Mouse (Mus musculus) G1E-ER4 (cell line): Measurements from ENCODE around the gene Lingo2. TPM values are rescaled to one million over a fixed set of nuclear protein-coding genes. Genes with fewer than 3 reads are reported as not detected.

Source experiments
- GATA1 ChIP-seq: IDR thresholded peaks from one replicate; pipeline ENCODE4 v1.8.0; 2012; ENCODE audit warnings: low read length, inconsistent platforms
- polyA plus RNA-seq: library from polyadenylated mRNA; stranded (reverse); fragments of >175 nt; gene quantifications from 2 replicates; pipeline ENCODE4 v1.2.3, GENCODE M21; 2012

Gene Lingo2
- polyA plus RNA-seq, 1 experiment: not detected

DNA sequence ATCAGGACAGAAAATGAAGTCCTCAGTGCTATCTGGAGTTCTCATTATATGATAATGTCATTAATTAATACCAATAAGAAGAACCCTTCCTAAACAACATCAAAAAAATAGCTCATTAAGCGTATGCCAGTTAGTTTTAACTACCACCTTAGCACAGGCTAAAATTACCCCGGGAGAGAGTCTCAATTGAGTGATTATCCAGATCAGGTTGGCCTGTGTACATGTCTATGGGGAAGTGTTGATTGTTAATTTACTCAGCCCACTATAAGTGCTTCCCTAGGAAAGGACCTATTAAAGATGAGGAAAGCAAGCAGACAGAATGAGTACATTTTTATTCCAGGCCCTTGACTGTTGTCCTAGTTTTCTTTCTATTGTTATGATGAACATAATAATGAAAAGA lies 291.6 kb downstream of the Lingo2 start:
- TF ChIP-seq GATA1: no peak

DNA sequence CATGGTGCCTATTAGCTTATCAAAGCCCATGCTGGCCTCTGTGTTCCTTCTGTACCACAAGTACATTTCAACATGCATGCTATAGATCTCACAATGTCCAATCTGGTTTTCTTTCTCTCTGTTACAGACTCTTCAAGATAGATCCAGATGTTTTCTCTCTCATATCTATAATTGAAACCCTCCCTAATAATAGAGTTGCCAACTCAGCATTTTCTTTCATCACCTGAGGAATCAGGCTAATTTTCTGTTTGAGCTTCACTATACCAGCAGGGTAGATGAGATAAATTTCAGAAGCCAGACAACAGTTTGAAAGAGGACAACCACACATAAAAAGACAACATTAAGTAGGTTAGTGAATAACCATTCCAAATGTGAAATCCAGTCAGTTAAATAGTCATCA lies 303.8 kb downstream of the Lingo2 start:
- no peak for TF ChIP-seq GATA1

DNA sequence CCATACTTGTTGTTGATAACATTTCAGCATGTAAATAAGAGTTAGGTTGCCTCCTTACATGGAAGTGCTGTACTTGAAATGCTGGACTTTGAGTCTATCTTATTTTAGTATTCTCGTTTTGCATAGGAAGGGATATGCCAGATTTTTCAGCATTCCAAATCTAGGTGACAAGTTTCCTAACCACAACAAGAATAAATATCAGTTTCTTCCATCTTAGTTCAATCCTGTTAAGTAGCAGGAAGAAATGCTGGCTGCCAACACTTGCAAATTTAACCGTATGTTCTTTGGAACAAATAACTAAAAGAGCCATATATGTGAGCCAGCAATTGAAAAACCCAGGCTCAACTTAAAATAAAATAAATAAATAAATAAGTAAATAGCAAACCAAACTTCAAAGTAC lies 315.9 kb downstream of the Lingo2 start:
- no peak for TF ChIP-seq GATA1

DNA sequence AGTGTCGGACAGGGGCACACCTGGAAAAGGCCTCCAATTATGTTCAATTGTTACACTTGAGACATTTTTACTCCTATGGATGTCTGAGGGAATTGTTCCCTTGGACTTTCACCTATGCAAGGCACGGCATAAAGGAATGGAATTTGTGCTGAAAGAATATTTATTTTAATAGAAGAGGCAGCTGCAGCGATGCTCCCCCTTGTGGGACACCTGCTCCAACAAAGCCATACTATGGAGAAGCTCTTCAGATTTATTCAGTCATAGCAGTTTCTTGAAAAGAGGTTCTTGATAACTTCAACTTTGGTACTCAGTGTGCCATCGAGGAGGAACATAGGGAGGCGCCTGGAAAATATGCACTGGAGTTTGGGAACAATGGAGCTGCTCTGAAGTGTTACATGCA lies 374.7 kb downstream of the Lingo2 start:
- no peak for TF ChIP-seq GATA1

DNA sequence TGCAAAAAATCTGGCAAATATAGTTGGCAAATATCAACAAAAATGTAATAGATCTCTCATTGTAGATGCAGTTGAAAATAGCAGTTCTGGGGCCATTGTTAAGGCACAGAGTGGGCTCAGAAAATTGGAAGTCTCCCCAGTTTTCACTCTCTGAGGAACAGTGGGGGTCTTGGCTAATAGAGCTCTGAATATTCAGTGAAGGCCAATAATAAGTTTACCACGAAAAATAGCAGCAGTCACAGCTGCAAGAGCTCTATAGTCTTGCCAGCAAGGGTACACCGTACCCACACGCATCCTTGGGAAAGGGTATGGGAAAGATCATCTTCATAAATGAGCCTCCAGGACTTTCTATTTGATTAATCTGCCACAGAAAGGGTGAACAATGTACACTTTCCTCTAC lies 375.3 kb downstream of the Lingo2 start:
- TF ChIP-seq GATA1: no peak

DNA sequence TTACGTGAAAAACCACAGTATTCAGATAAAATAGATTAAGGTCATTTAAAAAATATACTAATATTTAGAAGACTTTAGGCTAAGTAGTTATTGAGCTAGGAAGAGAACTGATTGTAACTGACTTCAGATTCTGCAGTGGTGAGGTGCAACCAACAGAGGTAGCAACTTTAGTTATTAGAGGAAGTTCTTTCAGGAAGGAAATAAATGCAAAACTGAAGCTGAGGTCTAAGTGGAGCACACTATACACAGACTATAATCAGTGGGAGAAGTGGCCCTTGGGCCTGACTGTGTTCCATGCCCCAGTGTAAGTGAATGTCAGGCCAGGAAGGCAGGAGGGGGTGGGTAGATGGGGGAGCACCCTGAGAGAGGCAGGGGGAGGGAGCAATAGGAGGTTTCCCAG lies 385.0 kb downstream of the Lingo2 start:
- no peak for TF ChIP-seq GATA1

DNA sequence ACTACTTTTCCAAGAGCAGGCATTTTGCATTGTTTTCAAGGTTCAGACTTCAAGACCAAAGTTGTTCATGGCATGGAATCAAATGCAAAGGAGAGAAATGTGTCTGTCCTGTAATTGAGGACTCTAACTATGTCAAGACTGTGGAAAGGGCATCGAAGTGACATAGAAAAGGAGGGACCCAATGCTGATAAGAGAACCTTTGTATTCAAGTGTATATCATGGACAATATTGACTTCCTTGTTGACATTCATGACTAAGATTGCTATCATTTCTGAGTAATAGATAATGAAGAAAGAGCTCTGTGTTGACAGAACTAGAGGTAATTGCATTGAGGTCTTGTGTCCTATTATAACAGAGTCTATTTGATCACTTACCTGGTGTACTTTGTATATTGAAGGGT lies 390.6 kb downstream of the Lingo2 start:
- no peak for TF ChIP-seq GATA1

DNA sequence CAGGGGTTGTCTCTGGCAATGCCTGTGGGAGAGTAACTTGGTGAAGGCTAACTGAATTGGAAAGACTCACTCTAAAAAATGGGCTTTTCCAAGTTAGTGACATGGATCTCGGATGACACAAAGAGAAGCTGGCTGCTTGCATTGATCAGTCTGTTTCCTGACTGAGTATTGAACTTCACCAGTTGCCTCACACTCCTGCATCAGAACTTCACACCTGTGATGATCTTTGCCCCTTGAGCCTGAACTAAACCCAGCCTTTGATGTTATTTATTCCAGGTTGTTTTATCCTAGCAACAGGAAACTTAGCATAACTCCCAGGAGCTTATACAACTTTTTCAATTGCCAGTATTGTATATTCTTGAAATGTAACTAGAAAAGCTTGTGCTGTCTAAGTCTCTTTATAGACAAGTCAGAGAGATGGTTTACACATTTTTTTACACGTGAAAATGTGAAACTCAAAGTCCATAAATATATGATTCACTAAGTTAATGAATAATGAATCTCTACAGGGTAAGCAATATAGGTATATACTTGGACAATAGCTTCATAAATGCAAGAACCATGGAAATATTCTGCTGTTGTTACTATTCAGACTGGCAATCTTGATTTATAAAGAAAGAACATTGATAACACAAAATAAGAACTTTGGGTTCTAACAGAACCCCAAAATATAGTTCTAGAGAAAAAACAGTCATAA lies 410.7 kb downstream of the Lingo2 start:
- TF ChIP-seq GATA1: no peak

DNA sequence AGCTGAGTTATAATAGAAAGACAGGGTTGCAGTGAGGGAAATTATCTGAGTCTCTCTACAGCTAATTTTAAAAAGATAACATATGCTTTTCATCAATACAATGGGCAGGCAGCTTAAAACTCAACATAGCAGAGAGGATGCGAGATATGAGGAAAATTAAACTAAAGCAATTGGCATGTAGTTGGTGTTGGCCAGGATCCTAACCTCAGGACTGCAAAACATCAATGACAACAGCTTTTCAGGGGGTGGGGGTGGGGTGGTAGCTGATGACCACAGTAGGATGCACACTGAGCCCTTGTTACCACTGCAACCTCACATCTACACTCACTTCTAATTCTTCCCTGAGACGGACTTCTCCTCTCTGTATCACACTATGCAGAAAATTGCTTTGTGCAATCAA lies 417.7 kb downstream of the Lingo2 start:
- TF ChIP-seq GATA1: no peak

DNA sequence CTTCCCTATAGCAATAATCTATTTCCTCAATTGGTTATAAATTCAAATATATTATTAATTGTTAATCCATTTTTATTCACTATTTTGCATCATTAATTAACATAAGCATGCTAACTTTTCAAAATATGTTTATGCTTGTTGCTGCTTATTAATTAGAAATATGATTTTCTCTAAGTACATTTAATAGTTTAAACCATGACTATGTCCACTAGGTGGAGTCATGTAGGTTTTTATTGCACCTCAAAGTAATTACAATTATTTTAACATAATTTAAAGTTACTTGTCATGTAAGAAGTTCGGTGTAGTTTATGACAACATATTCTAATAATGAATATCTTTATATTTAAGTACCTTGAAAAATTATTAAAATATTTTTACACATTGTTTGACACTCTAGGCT lies 461.3 kb downstream of the Lingo2 start:
- no peak for TF ChIP-seq GATA1

DNA sequence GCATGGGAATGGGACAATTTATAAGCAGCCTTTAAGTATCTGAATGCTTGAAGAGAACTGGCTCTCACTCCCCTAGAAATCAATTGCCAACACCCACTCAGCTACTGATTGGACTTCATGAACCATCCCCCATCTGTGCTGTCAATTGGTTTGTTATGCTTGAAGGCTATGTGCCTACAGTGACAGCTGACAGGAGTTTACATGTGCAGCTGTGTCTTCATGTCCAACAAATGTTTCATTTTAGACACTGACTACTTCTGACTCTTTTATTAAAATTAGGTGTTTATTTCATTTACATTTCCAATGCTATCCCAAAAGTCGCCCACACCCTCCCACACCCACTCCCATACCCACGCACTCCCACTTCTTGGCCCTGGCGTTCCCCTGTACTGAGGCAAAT lies 516.3 kb downstream of the Lingo2 start:
- TF ChIP-seq GATA1: no peak

DNA sequence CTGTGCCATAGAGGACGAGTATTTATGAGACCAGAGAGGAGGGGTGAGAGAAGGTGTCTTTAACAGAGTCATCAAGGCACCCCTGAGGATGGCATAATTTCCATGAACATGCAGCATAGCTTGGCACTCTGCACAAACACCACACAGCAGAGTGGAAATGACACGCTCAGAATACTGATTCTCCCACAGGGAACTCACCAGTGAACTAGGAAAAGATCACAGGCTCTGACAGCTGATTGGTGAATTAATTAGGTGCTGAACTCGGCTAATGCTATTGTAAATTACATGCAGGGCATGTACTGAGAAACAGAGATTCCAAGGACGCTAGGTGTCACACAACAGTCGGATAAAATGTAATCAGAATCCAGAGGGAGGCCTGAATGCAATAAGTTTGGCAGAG lies 525.4 kb downstream of the Lingo2 start:
- no peak for TF ChIP-seq GATA1

DNA sequence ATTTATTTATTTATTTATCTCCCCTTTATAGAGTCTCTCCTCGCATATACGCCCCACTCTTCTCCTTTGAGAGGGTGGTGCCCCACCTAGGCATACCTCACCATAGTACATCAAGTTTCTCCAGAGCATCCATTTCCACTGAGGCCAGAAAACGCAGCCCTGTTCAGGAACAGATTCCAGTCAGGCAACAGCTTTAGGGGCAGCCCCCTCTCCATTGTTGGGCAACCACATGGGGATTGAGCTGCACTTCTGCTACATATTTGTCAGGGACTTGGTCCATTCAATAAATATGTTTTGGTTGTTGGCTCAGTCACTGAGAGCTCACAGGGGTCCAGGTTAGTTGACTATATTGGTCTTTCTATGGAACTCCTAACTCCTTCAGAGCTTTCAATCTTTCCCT lies 544.2 kb downstream of the Lingo2 start:
- TF ChIP-seq GATA1: no peak

DNA sequence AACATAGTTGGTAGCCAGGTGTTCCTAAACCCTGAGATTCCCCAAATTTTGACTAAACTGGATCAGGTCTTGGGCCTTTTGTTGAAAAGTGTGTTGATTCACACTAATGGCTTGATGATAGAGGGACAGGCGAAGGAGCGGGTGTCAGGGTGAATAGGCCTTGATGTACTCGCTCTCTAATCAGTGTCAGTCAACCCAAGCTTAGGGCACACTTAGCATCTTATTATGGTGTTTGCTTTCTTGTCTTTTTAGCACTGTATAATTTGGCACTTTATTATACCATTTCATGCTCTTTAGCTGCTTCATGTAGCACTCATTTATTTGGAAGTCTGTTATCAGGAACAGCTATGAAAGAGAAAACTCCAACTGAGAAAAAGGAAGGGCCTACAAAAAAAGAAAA lies 582.6 kb downstream of the Lingo2 start:
- TF ChIP-seq GATA1: no peak

DNA sequence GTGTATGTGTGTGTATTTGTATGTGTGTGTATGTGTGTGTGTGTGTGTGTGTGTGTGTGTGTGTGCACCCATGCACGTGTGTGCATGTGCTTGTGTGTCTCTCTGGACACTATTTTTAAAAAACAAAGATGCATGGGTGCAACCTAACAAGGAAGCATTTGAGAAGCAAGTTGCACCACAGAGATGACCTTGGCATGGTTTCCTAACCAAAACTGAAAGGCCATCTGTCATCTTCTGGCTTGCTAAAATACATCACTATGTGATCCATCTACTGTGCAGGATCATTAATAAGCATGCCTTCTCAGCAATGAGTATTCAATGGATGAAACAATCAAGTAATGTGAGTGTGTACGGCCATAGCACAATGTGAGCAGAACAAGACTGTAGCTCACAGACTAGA lies 597.1 kb downstream of the Lingo2 start:
- TF ChIP-seq GATA1: no peak

DNA sequence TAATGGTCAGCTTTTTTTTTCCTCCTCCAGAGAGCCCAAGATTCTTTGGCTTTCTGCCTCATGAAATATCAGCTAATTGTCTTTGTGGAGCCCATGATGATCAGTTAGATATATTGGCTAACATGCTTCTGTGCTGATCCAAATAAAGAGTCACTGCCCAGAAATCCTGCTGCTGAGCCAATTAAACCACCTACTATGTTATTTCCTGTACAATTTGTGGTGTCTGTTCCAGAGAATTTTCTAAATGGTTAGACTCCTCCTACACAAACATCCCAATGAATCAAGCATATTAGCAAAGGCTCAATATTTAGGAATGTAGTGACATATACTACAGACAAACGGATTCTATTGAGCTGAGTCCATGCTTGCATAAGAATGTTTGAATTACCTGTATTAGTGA lies 619.8 kb downstream of the Lingo2 start:
- TF ChIP-seq GATA1: no peak

DNA sequence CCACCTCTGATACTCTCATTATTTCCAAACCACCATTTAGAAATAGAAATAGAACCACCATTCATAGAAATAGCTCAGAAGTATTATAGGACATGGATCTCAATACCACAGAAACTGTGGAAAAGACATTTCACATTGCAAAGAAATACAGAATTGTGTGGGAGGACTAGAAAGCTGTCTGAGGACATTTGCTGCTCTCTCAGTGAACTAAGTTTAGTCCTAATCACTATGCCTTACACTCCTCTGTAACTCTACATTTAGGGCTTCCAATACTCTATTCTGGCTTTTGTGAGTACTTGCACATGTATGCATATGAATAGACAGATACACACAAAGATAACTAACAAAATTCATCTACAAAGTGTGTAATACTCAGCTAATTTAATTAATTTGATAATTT lies 625.9 kb downstream of the Lingo2 start:
- TF ChIP-seq GATA1: no peak

DNA sequence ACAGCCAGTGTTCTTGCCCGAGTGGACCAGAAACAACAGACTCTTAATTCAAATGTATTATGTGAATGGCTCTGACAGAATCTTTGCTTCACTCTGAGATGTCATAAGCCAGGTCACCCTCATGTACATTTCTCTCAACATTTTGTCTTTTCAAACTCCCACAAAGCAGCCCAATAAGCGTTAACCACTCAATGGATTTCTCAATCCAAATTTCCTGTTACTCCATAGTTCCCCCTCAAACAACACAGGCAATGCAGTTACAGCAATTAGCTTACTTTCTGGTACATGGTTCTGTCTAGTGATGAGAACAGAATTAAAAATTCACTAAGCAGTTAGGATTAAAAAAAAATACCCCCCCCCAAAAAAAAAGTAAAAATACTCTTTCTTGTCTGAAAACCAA lies 638.5 kb downstream of the Lingo2 start:
- no peak for TF ChIP-seq GATA1
